Mouse (Mus musculus): Measurements from ENCODE around the gene Slit3. TPM values are rescaled to one million over a fixed set of nuclear protein-coding genes. Genes with fewer than 3 reads are reported as not detected.

Gene Slit3
- total RNA-seq, 2 experiments from 2014 or later = 7.9 to 9.0 TPM

DNA sequence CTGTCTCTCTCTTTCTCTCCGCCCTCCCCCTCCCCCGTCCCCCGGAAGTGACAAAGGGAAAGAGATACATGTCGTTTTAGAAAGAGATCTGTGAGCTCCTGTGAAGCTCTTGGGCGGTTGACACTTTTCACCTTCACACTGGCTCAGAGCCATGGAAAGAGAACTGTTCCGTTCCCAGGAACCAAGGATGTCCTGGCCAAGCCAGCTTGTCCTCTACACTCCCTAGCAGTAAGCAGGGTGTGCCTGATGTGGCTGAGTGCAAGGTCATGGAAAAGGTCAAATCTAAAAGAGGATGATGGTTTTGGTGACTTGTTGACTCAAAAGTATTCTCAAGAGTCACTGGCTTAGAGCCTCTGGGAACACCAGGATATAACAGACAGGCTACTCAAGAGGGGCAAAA lies 219.7 kb downstream of the Slit3 start:
- DNase-seq (ENCODE audit: low spot score) = no peak

DNA sequence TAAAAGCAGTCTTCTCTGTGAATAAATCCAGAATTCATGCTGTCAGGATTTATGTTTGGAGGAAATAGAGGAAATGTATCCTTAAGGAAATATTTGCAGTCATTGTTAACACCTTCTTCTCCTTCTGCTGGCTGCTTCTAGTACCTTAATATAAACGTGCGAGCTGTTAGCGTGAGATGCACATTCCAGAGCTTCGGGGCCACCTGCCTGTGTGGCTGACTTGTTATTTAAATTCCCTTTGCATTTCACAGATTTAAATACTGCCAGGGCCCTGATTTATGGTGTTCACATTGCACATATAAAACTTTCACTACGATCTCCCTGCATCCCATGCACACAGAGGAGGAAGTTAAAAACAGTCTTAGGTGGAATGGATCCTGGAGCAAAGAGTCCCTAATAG lies 221.5 kb downstream of the Slit3 start:
- no peak for DNase-seq (ENCODE audit: low spot score)

DNA sequence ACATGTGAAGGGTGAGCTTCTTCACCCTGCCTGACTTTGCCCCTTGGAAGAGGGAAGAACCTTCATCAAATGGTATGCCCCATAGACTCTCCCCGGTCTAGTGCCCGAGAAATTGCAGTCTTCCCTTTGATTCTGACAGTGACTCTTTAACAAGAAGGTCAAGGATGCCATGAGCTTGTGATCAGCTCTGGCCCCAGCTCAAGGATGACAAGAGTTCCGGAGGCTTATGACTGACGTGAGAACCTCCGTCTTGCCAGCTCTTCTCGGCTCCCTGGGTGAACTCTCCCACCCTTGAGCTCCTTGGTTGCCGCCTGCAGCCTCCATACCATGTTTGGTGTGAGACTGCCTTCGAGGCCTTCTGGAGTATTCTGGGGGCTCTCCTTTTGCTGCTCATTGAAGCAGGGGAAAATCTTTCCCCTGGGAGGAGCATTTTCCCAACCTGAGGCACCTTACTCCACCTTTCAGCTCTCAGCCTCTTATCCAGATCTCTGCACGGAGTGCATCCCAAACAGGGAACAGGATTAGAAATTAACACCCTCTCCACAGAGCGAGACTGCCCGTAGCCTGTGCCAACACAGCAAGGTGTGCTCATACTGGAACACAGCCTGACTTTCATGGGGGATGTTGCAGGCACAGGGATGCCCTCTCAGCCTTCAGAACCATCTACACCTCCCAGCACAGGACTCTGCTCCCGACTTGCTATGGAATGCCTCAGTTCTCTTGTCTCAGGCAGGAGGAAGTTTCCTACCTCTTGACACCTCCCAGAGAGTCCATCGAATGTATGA lies 224.9 kb downstream of the Slit3 start:
- DNase-seq (ENCODE audit: low spot score) = no peak

DNA sequence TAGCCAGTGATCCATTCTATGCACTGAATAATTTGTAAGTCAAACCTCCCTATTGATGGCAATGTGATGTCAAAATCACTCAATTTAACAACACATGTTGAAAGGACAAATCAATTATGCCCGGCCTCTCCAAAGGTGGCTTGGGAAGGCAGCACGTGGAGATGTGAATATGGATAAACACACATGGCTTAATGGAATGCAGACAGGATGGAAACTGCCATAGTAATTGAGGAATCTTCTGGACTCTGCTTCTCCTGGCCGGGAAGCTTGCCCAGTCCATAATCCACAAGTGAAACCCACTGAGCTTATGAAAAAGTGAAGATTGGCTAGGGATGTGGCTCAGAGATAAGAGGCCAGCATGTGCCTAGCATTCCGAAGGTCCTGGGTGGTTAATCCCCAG lies 227.1 kb downstream of the Slit3 start:
- DNase-seq (ENCODE audit: low spot score) = no peak

DNA sequence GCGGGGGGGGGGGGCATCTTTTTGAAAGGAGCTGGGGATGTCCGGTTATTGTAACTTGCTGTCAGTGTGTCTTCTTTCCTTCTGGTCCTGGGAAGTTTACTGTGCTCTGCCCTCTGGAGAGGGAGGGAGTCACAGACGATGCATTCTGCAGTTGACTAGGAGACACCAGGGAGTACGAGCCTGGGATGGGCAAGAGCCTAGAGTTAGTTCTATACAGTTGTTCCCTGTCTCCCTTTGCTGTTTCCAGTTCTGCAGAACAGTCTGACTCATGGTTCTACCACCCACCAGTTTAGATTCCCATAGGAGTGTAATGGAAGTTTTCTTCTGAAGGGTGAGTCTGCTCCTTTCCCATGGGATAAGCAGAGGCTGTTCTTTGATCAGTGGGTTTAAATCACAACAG lies 229.9 kb downstream of the Slit3 start:
- DNase-seq (ENCODE audit: low spot score) = no peak

DNA sequence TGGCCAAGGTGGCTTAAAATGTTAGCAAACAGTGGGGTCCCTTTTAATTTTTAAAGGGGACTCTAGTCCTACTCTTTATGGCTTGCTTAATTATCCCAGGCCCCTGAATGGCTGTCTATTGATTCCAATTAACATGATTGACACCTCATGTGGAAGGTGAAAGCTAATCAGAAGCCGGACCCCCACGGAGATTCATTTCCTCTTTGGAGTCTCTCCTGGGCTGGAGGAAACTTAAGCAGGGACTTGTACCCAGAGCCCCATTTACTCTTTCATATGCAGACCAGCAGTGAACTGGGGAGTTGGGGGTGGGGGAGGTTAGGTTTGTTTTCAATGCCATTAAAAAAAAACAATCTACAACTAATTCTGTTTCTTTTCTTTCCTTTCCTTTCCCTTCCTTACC lies 230.4 kb downstream of the Slit3 start:
- no peak for DNase-seq (ENCODE audit: low spot score)

DNA sequence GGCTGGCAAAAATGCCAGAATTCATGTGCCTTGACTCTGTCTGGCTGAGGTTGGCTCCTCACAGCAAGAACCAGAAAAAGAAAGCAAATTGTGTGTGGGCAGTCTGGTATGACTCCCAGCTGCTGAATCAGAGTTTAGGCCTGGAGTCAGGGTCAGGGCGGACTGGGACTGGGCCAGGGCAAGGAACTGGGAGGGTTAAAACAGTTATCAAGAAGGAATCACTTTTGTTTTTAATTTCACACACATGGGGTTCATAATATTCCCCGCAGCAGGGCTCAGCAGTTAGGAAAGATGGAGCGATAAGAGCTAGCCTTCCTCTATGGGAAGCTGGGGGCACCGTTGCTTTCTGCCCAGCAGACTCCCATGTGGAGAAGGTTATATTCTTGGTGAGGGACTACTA lies 234.8 kb downstream of the Slit3 start:
- no peak for DNase-seq (ENCODE audit: low spot score)

DNA sequence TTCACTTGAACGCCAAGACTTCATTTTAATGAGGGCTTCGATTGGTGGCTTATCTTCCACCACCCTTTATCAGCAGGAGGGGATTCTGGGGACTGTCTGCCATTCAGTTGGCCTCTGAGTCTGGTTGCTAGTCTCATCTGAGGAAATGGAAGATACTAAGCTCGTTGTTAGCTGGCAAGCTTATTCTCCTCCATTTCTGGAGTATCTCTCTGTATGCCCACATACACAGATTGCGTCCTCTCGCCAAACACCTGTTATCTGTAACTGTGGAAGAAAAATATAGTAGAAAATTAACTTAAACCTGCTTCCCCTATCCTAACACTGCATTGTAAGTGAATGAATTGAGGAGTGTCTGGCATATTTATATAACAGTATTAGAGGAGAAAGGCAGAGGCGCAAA lies 240.0 kb downstream of the Slit3 start:
- DNase-seq (ENCODE audit: low spot score) = no peak

DNA sequence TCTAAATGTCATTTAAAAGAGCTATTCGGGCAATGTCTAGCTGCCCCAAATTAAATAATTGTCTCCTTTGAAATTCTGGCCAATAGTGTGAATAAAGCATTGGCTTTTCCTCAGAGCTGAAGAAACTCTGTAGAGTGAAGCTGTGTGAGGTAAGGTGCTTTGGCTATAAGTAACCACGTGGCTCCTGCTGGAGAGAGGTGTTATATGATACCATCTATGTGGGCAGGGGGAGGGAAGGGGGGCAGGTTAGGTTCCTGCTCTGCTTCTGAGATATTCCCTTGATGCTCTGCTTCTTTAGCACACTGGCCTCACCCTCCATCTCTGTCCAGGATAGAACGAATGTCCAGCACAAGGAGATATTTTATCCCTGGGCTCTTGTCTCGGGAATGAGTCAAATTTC lies 242.0 kb downstream of the Slit3 start:
- DNase-seq (ENCODE audit: low spot score) = no peak

DNA sequence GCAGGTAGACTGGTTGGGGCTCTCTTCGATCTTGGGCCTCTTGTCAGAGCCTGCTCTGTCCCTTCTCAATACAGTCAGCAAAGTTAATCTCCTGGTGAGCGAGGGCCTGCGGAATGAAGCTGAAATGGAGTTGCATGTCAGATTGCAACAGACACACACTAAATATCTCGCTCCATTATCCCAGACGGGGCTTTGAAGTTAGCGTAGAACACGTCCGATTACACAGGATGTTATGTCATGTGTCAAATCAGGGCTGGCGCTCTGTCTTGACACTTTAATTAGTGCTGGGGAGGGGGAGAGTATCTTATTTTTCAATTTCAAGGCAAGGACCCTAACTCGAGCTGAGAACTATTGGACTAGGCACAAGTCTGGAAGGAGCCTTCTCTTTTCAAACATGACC lies 243.4 kb downstream of the Slit3 start:
- no peak for DNase-seq (ENCODE audit: low spot score)

DNA sequence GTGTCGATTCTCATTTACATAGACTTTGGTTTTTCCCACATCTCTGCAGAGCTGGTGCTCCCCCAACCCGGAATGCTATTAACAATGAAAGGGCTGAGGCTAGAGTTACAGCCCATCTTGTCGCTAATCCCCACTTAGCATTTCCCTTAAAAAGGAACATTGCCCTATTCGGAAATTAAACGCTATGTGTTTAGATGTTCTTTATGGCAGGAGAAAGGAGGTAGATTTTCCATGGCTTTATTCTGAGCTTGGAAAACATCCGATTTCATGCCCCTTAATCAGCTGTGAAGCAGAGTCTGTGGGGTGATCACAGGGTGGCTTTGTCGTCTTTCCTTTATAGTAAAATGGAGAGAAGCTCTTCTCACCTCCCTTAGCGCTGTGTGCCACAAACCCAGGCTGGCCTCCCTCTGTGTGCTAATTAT lies 244.5 kb downstream of the Slit3 start:
- DNase-seq (ENCODE audit: low spot score) = no peak

DNA sequence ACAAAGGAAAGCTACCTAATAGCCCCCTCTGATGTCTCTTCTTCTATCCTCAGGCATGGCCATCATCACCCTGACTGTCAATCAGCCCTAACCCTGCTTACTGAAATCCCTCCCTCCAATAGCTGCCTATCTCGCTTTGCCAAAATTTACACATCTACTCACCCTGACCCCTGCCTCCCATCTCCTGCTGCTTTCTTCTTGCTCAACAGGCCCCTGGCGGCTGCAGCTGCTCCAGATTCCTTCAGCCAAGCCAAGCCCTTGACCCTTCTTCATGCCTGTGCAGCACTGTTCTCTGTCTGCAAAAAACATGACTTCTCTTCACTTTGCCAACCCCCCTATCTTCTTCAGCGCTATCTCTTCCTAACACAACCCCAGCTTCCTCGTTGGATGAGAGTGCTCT lies 245.6 kb downstream of the Slit3 start:
- DNase-seq (ENCODE audit: low spot score) = peak; percentile 6

DNA sequence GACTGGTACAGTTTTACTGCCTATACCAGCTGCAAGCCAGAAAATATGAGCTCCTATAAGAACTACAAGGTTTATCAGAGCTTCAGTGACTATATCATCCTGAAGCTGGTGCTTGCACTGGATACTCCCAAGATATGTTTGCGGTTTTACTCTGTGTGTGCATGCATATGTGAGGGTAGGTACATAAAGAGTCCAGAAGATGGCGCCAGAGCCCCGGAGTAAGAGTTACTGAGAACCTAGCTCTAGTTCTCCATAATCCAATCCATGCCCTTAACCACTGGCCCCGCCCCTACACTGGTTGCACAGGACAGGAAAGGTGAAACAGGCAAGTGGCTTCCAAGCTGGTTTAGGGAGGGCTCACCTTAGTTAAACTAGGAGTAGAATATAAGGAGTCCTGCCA lies 246.2 kb downstream of the Slit3 start:
- no peak for DNase-seq (ENCODE audit: low spot score)

DNA sequence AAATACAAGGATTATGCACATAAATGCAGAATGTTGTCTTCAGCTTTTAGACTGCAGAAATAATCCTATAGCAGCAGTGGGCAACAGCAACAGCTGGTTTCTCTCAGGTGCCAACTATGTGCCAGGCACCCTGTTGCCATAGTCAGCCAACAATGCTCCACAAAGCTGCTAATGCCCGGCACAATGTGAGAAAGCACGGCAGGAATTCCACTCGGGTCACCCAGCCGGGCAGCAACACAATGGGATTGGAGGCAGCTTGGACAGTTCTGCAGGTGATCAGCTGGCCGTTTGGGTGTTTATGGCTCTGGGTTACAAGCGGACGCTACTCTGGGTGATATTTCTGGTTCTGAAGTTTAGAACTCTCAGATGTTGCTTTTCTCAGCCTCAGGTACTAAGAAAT lies 248.9 kb downstream of the Slit3 start:
- no peak for DNase-seq (ENCODE audit: low spot score)

DNA sequence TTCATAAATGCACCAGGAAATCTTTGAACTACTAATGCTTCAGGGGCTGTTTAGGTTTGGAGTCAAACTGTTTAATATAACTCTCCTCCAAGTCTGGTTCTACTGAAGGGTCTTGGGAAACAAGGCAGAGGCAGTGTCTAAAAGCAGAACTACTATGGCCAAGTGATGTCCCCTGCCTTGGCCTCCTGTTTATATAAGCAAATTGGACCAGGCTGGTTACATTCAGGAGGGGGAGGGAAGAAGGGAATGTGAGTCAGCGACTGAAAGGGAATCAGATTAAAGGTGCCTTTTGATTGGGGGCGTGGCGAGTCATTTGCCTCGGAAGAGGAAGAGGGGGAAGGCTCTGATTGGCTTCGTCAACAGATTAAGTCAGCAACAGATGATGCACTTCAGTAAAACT lies 249.7 kb downstream of the Slit3 start:
- no peak for DNase-seq (ENCODE audit: low spot score)

DNA sequence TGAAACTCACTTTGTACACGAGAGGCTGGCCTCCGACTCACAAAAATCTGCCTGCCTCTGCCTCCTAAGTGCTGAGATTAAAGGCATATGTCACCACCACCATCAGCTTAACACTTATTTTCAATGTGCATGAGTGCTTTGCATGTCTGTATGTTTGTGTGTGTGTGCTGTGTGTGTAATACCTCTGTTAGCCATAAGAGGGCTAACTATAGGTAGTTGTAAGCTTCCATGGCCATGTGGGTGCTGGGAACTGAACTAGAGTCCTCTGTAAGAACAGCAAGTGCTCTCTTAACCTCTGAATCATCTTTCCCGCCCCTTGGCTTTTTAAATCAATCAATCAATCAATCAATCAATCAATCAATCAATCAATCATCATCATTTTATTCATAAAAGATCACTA lies 251.4 kb downstream of the Slit3 start:
- DNase-seq (ENCODE audit: low spot score) = no peak

DNA sequence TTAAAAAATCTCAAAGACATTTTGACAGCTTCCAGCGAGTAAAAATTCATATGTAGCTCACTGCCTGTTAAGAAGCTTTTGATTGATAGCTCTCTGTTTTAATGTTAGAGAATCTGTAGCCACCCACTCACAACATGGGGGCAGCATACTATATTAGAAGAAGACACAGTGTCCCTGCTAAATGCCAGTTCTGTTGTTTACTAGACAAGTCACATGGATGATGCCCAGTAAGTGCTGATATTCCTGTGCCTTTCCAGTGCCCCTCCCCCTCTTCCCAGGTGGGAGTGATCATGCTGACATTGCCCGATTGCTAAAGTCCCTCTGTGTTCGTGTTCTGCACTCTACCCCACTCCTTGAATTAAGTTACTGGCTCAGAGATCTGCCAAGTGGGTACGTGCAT lies 254.0 kb downstream of the Slit3 start:
- no peak for DNase-seq (ENCODE audit: low spot score)

DNA sequence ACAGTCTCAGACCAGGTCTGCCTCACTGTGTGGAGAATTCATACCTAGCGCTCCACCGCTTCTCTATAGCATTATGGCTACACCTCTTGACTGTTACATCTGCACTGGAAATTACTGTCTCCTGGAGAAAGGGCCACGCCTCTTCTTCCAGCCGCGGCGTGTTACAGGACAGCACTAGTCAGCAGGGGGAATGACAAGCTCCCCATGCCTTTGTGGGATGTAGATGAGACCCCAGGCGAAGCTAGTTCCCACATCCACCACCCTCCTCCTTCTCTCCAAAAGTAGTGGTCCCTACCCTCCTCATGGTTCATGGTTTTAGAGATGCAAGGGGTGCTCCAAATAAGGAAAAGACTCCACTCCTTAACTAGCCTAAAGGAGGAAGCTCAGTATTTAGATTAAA lies 257.8 kb downstream of the Slit3 start:
- DNase-seq (ENCODE audit: low spot score) = no peak

DNA sequence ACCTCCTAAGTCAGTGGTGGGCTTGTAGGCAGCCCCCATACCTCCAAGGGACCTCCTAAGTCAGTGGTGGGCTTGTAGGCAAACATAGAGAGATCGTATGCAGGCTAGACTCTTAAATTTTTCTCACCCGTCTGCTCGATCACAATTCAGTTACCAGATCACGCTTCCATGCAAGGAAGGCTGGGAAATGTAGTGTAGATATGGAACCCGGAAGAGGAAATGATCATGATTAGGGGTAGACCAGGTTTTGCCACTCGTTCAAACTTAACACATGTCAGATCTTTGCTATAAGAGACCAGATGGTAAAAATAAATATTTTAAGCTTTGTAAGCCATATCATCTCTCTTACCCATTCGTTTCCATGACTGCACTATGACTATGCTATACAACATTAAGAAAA lies 258.4 kb downstream of the Slit3 start:
- no peak for DNase-seq (ENCODE audit: low spot score)

DNA sequence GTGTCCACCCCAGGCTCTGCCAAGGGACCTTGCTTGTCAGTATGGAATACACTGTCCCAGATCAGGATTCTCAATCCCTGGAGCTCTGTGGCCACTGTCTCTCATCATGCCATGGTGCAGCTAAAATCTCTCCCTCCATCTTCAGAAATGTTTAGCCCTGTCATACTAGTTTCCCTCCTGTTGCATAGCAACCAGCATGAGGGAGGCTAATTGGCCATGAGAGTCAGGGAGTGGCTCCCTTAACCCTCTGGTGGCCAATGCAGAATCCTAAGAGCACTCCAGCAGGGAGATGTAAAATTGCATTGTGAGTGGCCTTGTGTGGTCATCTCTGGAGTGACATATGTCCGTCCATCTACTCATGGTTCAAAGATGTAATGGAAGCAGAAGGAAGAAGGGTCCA lies 259.7 kb downstream of the Slit3 start:
- DNase-seq (ENCODE audit: low spot score) = no peak

DNA sequence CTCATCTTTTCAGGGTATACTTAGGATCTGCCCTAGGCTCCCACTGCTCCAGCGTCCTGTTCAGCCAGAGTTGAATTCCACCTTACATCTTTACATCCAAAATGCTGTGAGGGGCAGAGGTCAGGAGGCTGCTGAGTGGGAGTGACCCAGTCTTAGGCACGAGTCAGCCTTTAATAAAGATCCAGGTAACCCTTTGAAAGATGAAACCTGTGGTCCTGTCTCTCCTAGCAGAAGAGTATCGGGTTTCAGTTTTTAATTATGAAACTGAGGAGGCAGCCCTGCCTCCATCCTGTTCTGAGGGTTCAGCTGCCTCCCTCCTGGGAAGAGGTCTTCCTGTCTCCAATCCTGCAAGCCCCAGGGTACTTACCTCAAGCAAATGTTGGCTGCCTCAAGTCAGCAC lies 264.4 kb downstream of the Slit3 start:
- DNase-seq (ENCODE audit: low spot score) = no peak

DNA sequence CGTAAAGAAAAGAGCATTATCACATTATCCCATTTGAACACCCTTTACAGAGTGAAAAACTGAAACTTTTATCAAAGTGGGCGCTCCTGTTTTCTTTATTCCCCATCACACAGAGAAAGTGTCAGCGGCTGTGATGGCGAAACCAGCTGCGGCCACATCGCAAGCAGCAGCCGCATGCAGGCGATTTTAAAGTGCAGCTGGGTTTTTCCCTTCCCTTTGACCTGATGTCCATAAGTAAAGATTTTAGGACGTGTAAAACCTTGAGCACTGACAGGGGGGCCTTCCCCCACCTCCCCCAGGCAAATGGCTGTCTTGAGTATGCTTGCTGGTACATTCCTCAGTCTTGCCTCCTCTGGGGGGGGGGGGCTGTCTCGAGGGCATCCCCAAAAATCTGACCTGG lies 266.8 kb downstream of the Slit3 start:
- DNase-seq (ENCODE audit: low spot score) = no peak

DNA sequence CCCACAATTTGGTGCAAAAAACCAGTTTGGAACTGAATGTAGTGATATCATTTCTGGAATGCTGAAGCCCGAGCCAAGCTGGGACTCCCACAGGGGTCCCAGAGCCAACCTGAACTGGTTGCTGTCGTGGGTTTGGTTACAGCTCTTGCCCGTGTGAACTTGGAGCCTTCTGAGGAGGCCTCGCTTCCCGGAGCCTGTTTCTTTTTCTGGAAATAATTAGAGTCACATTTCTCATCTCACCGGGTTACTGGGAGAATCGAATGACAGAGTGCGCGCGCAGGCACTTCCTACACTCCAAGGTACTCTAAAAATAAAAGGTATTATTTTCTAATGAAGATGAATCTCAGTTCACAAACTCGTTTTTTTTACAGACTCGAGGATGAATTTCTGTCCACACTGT lies 267.4 kb downstream of the Slit3 start:
- no peak for DNase-seq (ENCODE audit: low spot score)

DNA sequence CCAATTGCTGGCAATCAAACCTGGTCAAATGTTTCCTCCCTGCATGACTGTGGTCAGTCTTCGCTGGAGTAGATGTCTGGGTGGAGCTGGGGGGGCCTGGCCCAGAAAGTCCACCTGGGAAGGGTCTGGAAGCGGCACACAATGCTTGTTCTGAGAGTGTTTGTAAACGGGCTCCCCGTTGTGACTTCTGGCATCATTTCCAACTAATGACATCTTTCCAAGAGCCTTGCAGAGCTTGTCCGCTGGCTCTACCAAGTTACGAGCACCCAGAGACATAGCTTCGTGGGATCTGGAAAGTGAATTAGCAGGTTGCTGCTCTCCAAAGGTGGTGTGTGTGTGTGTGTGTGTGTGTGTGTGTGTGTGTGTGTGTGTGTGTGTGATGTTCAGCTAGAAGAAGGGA lies 268.3 kb downstream of the Slit3 start:
- DNase-seq (ENCODE audit: low spot score) = peak; percentile 10

Data from gastrocnemius, adult 18-20 months (tissue).